Mouse (Mus musculus) embryo, embryonic 11 days (tissue): Measurements from ENCODE around the gene Bbof1.

Experiments used
- DNase-seq: peaks from one replicate; pipeline ENCODE4 v3.0.0-alpha.2; 2015

Bbof1 gene

DNA sequence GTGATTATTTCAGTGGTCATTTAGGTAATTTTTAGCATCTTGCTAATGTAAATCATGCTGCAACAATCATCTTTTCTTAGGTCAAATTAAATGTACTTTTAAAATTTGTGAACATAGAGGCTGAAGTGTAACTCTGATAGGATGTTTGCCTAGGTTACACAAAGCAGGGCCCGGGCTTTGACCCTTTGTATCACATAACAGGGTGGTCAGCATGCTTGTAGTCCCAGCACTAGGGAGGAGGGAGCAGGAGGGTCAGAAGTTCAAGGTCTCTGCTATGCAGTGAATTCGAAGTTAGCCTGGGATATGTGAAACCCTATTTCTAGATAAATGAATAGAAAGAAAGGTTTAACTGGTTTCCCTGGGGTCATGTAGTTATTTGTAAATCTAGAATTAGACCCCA lies 72.4 kb downstream of the Bbof1 start:
- DNase-seq = no peak

DNA sequence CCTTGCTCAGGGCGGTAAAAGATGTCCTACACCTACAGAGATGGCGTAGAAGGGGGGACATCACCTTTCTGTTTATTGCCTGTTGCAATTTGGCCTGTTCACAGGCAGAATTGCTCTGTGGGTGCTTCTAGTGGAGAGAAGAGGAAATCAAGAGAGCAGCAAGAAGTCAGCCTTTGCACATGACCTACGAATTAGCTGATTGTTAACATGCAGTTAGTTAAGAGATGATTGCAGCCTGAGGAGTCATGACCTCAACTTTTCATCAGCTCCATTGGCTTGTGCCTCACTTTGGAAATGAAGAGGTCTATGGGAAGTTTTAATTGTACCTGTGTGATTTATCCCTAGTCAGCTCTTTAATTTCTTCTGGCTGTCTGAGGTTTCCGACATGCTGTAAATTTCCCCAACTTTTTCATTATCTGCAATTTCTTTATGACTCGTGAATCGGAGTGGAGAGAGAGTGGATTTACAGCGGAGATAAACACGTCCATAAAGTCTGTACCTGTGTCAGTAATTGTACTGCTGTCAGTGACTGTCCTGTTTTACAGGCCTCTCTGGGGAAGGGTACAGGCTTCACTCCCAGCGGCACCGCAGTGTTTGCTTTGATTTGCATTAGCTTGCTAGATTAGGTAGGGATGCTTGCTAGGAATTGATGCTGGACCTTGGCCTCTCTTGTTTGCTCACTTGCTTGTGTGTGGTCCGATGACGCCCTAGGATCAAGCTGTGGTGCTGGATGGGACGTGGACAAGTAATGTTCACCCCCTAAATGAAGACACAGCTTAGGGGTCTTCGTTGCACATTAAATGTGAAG lies 74.1 kb downstream of the Bbof1 start:
- DNase-seq = no peak

GRCm38 (mm10) chr12:84487324-84488056 lies 78.6 kb downstream of the Bbof1 start:
- DNase-seq = peak; percentile 71
